Mouse (Mus musculus): ENCODE results near the gene Mllt11.
A peak's percentile ranks its signal among the peaks of the same experiment; 100 is the strongest.

Gene Mllt11

DNA sequence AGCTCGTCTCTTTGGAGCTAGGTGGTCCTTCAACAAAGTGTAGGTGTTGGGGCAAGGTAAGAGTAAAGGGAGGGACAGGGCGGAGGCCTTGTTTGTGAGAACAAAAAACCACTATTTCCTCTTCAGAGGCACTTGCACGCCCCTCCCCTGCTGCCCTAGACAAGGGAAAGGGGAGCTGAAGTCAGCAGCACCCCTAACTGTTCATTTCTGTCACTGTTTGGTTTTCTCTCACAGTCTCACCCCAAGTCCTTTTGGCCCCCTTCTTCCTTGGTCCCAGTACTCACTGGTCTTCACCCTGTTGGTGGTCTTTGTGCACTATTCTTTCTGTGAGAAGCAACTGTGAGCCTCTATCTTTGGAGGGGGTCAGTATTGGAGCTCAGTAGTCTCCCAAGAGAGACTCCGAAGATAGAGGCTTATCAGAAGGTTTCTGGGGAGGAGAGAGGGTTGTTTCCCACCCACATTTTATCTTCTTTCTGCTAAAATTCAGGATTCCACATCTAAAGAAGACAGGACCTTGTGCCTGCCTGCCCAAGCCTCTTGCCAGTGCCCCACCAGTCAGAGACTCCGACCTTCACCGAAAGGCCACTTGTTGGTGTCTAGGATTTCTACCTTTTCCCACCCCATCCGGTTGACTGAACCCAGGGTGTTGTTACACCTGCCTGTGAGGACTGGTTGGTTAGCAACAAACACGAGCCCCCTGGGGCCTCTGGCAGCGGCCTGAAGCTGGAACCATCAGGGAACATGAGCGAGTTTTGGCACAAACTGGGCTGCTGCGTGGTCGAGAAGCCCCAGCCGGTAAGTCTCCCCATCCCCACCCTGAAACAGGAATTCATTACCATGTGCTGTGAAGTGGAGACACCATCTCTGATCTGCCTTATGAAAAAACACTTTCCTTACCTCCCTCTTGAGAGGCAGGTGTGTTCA is at the start of gene Mllt11:
TSS of gene Mllt11 (minus strand) at position 874 of the 924 bp plus-strand sequence.
- DNase-seq (ENCODE audit: low spot score in 2 of 2), result no peak

DNA sequence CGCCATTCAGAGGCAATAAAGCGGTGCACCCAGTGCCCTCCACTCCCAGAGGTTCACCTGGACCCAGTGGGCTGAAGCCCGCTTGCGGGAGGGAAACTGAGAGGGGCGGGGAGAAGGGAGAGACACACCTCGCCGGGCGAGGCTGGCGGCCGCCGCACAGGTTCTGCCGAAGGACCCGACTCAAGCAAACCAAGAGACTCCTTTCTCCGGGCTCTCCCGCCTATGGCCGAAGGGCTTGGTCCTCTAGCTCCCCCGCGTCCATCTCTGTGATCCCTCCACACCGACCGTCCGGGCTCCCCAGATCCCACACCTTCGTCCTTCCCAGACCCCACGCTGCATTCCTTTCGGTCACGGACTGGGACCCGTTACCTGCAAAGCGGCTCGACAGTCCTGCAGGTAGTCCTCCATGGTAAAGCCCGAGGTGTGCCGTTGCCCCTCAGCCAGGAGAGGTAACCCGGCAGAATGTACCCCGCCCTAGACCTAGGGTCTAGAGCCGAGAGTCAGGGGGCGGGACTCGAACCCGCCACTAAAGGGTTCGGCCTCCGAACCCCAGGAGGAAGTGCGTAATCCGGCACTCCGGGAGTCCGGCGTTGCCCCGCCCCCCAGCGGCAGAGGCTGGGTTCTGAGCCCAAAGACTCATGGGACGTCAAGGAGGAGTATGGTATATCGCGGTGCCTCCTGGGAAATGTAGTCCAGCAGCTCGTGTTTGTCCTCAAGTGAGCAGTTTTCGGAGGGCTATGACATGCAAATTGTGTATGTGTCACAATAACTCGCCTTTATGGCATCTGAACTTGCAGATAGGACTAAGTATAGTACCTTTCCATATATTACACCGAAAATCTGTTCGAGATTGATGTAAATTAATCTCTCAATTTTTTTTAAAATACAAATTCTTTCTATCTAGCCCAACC is 49.5 kb upstream of the Mllt11 start, which contains the start of the genes Mindy1 and Prune1:
TSS of gene Mindy1 (plus strand) at position 130 of the 911 bp plus-strand sequence.
TSS of gene Prune1 (minus strand) at position 861 of the 911 bp plus-strand sequence.
- DNase-seq (ENCODE audit: low spot score in 2 of 2), result peak; percentile 98

DNA sequence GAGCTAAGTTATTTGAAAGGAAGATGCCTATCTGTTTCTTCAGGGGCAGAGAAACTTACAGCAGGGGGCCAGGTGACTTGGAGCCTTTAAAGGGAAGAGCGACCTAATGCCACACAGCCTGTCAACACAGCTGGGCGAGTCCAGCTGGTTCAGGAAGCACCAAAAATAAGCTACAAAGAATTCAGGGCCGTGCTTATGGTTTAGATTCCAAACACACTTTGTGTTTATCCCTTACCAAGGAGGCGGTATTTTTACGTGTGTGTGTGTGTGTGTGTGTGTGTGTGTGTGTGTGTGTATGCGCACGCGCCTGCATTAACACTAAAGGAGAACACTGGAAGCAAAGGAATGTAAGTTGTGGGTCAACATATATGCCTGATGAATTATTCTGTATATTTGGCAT is 48.8 kb upstream of the Mllt11 start:
- DNase-seq (ENCODE audit: low spot score in 2 of 2), result no peak

DNA sequence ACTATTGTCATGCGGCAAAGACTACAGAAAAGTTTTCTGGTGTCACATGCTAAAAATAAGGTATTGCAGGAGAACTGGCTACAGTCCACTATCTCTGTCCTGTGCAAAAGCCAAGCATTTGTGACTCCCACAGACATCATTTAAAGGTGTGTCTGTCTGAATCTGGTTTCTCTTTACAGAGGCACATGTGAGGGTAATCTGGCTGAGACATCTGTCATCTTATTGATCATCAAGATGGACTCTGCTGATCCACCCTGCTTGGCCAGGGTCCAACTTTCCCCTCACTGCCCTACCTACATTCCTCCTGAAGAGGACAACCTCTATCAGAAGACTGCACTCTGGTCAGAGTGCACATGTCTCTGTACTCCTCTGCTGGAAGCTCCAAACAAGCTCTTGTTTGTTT is 45.2 kb upstream of the Mllt11 start:
- DNase-seq (ENCODE audit: low spot score in 2 of 2), result no peak

DNA sequence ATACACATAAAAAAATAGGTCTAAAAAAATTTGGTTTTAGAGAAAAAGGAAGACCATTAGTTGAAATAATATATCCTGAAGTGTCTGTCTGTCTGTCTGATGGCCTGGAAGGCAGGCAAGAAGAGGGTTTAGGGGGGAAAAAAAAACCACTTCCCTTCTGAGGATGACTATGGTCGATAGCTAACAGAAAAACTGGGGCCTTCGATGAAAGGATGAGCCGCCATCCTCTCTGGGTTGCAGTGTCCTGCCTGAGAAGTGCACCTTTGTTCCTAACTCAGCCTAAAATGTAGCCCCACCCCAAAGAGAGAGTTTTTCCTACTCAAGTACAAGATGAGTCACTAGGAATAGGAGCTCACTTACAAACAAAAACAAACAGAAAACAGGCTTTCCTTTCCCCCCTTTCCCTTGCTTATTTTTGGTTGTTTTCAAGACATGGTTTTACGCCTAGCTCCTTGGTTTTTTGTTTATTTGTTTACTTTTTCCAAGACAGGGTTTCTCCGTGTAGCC is 44.5 kb upstream of the Mllt11 start:
- DNase-seq (ENCODE audit: low spot score in 2 of 2), result no peak

DNA sequence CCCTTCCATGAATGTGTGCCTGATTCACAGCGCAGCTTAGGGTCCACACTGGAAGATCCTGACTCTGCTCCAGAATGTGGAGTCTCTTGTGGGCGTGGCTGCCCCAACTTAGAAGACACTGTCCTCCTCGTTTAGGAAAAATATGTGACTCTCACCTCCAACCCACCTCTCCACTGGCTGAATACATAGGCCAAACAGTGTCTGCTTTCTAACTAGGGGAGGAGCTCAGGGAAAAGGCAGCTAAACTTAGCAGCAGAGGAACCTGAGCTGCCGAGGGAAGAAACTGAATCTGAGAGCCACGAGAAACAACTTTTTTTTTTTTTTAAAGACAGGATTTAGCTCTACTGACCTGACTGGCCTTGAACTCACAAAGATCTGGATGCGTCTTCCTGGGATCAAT is 43.2 kb upstream of the Mllt11 start:
- no peak for DNase-seq (ENCODE audit: low spot score in 2 of 2)

DNA sequence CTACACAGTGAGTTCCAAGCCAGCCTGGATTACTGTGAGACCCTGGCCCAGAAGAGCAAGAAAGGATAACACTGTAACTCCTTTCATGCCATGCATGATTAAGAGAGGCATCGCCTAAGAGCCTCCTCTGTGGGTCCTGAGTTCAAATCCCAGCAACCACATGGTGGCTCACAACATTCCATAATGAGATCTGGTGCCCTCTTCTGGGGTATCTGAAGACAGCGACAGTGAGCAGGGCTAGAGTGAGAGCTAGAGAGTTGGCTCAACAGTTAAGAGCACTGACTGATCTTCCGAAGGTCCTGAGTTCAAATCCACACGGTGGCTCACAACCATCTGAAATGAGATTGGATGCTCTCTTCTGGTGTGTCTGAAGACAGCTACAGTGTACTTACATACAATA is 42.5 kb upstream of the Mllt11 start:
- DNase-seq (ENCODE audit: low spot score in 2 of 2), result no peak

DNA sequence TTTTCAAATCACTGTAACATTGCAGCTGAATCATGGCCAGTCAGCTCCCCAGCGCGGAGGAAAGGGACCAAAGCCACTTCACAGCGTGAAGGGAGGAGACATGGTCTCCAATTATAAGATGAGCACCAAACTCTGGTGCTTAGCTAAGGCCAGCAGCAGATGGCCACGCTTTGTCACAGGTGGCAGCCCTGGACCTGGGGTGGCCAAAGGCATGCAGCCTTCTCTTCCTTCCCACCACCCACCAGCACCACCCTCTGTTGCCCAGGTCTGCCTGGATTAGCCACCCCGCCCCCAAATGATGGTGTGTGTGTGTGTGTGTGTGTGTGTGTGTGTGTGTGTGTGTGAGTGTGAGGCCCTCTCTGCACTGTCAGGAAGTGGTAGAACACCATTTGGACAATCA is 41.5 kb upstream of the Mllt11 start:
- no peak for DNase-seq (ENCODE audit: low spot score in 2 of 2)

DNA sequence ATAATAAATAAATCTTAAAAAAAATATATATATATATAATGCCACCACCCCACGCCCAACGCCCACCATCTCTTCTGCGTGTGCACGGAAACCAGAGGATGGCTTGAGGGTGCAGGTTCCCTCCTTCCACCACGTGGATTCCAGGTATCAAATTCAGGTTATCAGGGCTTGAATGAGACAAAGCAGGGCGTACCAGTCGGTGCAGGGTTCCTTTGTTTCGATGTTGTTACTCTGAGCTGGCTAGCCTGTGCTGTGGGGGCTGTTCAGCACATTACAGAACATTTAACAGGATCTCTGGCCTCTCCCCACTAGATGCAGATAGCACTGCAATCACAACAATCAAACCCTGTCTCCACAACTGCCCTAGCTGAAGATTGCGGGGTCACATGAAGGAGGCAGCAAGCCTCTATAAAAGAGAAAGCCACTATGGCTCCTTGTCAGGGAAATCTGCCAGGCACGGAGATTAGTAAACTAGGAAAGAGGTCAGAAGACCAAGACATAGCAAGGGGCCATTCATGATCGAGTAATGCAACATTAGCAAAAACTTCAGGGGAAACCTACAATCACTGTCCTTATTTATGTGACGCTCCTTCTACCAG is 38.9 kb upstream of the Mllt11 start:
- no peak for DNase-seq (ENCODE audit: low spot score in 2 of 2)

DNA sequence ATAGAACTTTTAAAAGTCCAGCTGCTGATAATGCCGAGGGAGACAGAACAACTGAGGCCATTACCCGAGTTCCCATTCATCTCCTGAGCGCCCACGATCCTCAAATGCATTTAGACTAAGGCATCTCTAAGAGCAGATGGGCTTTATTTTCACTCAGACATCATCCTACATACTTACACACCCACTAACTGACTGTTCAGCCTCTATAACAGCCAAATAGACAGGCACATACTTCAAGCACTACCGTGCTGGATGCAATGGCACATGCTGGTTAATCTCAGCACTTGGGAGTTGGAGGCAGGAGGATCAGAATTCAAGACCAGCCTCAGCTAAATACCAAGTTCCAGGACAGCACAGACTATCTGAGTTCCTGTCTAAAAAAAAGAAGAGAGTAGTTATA is 37.8 kb upstream of the Mllt11 start:
- DNase-seq (ENCODE audit: low spot score in 2 of 2), result no peak

DNA sequence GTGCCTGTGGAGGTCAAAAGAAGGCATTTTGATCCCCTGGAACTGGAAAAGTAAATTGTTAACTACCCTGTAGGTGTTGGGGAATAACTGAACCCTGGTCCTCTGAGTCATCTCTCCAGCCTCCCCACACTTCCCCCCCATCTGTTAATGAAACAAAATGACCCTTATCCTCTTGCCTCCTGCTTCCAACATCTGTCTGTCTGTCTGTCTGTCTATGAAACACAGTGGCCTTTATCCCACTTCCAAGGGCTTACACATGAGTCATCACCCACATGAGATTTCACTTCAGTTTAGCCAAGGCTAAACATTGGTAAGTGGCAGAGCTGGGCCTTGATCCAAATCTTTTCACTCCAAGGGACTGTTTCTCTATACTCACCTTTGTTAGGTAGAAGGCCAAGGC is 35.9 kb upstream of the Mllt11 start:
- no peak for DNase-seq (ENCODE audit: low spot score in 2 of 2)

DNA sequence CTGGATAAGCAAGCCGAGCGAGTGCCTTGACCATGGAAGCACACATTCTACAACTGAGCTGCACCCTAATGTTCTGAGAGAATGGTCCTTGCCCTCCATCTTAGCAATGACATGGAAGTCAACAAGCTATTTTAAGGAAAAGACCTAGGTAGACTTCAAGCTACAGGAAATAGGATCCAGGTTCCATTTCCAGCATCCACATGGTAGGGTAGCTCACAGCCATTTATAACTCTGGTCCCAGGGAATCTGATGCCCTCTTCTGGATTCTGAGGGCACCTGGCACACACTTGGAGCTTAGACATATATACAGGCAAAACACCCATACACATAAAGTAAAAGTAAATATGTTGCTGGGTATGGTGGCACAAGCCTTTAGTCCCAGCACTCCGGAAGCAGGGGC is 34.1 kb upstream of the Mllt11 start:
- DNase-seq (ENCODE audit: low spot score in 2 of 2), result no peak

DNA sequence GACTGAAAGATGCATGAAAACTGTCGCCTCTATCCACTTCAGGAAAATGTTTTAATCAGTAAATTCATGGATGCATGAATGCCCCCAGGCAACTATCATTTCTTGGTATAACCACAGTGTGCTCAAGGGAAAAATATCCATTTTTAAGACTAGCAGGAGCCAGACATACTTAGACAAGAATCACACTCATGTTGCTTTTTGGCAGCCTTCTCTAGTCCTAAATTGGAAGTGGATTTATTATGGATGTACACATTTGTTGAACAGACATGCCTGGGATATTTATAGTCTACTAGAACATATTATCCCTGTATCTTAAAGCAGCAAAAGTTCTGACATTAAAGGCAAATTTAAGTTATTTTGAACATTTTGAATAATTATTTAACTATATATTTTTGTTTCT is 32.8 kb upstream of the Mllt11 start:
- DNase-seq (ENCODE audit: low spot score in 2 of 2), result no peak

DNA sequence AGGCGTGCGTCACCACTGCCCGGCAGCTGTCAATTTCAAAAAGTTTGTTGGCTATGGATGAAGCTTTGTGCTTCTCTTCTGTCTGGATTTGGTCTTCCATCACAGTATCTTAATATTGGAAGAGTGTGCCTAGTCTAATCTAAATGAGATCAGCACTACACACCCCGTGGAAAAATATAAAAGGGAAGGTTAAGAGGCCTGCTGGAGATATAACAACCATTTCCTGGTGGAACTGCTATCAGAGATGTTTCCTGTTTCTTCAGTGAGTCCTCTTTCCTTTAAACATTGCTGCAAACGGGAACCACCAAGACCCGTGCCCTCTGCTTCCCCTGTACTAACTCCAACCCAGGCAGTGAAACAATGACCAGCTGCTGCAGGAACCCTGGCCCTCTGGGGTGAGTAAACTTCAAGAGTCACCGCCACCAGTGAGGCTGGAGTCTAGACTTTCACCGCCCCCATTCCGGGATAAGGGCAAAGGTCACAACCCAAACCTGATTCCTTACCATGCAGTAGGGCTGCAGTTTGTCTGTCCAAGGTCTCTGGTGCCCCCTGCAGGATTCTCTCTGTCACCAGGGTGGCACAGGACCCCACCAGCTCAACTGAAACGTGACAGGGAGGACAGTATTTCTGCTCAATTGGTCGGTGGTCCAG is 31.2 kb upstream of the Mllt11 start:
- peak; percentile 52 to 65 for DNase-seq (ENCODE audit: low spot score in 2 of 2)

DNA sequence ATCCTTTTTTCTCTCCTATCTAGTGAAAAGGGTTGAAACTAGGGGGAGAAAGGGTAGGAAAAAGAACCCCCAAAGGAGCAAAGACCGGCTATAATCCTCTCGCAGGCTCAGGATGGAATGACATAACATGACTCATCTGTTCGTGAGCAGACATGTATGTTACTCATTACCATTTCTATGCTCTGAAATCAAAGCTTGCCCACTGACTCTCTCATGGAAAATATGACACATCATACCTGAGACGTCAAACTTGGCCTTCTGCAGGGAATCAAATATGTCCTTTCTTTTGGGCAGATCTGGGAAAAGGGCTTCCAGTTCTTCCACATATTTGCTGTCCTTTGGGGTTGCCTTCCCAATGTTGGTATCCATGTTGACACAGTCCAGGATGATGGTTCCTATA is 30.0 kb upstream of the Mllt11 start:
- DNase-seq (ENCODE audit: low spot score in 2 of 2), result no peak

DNA sequence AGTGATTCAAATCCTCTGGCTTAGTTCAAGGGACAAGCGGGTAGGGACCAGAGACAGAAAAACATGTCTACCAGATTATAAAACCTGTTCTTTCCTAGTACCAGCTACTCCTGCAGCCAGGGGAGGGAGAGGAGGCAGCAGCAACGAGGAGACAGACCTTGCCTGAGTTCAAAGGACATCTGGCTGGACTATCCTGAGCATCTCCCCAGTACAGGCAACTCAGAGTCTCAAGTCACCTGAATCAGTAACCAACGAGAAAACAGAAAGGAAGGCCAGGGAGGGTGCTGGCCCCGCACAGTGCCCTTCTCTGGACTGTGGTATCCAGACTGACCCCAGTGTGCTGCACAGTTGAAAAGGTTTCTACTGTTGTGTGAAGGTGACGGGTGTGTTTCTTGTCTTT is 25.0 kb upstream of the Mllt11 start:
- DNase-seq (ENCODE audit: low spot score in 2 of 2), result no peak

DNA sequence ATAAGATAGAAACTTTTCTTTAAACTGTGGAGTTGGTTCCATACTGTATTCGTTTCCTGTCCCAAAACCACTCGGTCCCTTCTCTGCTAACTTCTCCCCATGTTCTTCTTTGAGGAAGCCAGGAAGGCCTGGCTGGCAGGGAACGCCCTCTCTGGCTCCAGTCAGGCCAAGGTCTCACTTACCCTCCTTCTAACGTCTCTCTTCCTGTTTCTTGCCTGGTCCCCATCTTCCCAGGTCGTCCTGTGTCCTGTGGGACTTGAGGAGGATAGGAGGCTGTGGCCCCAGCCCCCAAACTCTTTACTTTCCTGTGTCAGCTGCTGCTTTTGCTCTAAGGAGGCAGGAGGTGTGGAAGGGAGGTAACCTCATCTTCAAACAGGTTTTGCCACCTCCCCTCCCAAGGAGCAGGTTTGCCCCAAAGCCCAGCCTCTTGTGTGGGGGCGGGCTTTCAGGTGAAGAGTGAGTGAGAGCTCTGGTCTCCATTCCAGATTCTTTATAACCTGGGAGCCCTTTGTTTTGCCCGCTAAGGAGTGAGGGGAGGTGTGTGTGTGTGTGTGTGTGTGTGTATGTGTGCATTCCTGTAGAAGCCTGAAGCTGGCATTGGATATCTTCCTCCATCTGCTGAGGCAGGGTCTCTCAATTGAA is 18.9 kb upstream of the Mllt11 start, which contains the start of gene Bnipl:
TSS of gene Bnipl (minus strand) at position 411 of the 642 bp plus-strand sequence.
- no peak for DNase-seq (ENCODE audit: low spot score in 2 of 2)

DNA sequence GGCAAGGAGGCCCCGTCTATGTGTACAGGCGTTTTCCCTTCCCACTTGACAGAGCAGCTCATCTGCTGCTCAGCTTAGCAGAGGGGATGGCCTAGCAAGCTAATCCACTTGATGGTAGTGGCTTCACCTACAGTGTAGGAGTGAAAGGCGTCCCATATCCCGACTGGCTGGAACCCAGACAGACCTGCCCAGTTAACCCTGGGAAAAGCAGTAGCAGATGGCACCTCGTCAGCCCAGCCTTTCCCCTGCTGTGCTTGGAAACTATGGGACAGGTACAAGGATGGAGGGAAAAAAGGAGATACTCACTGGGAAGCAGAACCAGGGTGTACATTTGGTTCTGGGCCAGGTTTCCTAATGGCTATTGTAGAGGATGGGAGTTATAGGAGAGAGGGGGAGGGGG is 18.4 kb upstream of the Mllt11 start:
- DNase-seq (ENCODE audit: low spot score in 2 of 2), result no peak

DNA sequence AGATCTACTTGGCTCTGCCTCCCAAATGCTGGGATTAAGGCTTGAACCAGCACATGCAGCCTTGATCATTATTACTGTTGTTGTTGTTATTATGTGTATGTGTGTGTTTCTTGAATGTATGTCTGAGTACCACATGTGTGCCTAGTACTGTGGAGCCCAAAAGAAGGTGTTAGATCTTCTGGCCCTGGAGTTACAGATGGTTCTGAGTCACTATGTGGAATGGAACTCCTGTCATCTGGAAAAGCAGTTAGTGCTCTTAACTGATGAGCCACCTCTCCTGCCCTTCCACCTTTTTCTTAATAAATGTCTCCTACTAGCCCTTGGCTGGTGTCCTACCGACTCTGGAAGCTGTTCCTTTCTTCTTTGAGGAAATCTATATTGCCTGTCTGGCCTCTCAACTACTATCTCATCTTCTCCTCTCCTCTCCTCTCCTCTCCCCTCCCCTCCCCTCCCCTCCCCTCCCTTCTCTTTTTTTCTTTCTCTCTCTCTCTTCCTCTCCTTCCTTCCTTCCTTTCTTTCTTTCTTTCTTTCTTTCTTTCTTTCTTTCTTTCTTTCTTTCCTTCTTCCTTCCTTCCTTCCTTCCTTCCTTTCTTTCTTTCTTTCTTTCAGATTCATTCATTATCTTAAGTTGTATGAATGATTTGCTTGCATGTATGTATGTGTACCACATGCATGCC is 15.8 kb upstream of the Mllt11 start:
- DNase-seq (ENCODE audit: low spot score in 2 of 2), result no peak
